Mouse (Mus musculus): ENCODE data around the gene Gm20379.

The Gm20379 gene

GRCm38 (mm10) chr13:92305680-92306079, at the start of gene Gm20379:
Gene Gm20379 (plus strand): TSS chr13:92305980.
- DNase-seq (ENCODE audit: low spot score in 2 of 2): no peak

GRCm38 (mm10) chr13:92261329-92261728, 44.5 kb upstream of the Gm20379 start:
- no peak for DNase-seq (ENCODE audit: low spot score in 2 of 2)

GRCm38 (mm10) chr13:92263566-92263965, 42.2 kb upstream of the Gm20379 start:
- no peak for DNase-seq (ENCODE audit: low spot score in 2 of 2)

- no peak for DNase-seq (ENCODE audit: low spot score in 2 of 2)
These were observed 38.7 kb upstream of the Gm20379 start for GRCm38 (mm10) chr13:92267076-92267475.

GRCm38 (mm10) chr13:92274274-92275198, 31.2 kb upstream of the Gm20379 start:
- peak; percentile 22 to 50 for DNase-seq (ENCODE audit: low spot score in 2 of 2)

- DNase-seq (ENCODE audit: low spot score in 2 of 2): no peak
These were observed 30.5 kb upstream of the Gm20379 start for GRCm38 (mm10) chr13:92275292-92275691.

GRCm38 (mm10) chr13:92277027-92277426, 28.8 kb upstream of the Gm20379 start:
- DNase-seq (ENCODE audit: low spot score in 2 of 2): no peak

- DNase-seq (ENCODE audit: low spot score in 2 of 2): no peak
These were observed 14.2 kb upstream of the Gm20379 start for GRCm38 (mm10) chr13:92291605-92292004.

GRCm38 (mm10) chr13:92293883-92294282, 11.9 kb upstream of the Gm20379 start:
- DNase-seq (ENCODE audit: low spot score in 2 of 2): no peak

GRCm38 (mm10) chr13:92296490-92296889, 9.3 kb upstream of the Gm20379 start:
- DNase-seq (ENCODE audit: low spot score in 2 of 2): no peak

- no peak for DNase-seq (ENCODE audit: low spot score in 2 of 2)
These were observed 8.8 kb upstream of the Gm20379 start for GRCm38 (mm10) chr13:92297021-92297420.

- DNase-seq (ENCODE audit: low spot score in 2 of 2): no peak
These were observed 6.3 kb upstream of the Gm20379 start for GRCm38 (mm10) chr13:92299522-92299921.

GRCm38 (mm10) chr13:92301754-92302153, 4.0 kb upstream of the Gm20379 start:
- no peak for DNase-seq (ENCODE audit: low spot score in 2 of 2)

- no peak for DNase-seq (ENCODE audit: low spot score in 2 of 2)
These were observed 3.3 kb upstream of the Gm20379 start for GRCm38 (mm10) chr13:92302466-92302865.

GRCm38 (mm10) chr13:92303062-92303948, 2.5 kb upstream of the Gm20379 start:
- no peak for DNase-seq (ENCODE audit: low spot score in 2 of 2)

- DNase-seq (ENCODE audit: low spot score in 2 of 2): no peak
These were observed 1.5 kb upstream of the Gm20379 start for GRCm38 (mm10) chr13:92304291-92304690.

GRCm38 (mm10) chr13:92314613-92315012, 8.8 kb downstream of the Gm20379 start:
- DNase-seq (ENCODE audit: low spot score in 2 of 2): no peak

- no peak for DNase-seq (ENCODE audit: low spot score in 2 of 2)
These were observed 15.0 kb downstream of the Gm20379 start for GRCm38 (mm10) chr13:92320770-92321169.

GRCm38 (mm10) chr13:92326030-92326429, 20.2 kb downstream of the Gm20379 start:
- no peak for DNase-seq (ENCODE audit: low spot score in 2 of 2)

GRCm38 (mm10) chr13:92328000-92328399, 22.2 kb downstream of the Gm20379 start:
- no peak for DNase-seq (ENCODE audit: low spot score in 2 of 2)

- no peak for DNase-seq (ENCODE audit: low spot score in 2 of 2)
These were observed 24.8 kb downstream of the Gm20379 start for GRCm38 (mm10) chr13:92330621-92331020.

GRCm38 (mm10) chr13:92332103-92332879, 26.5 kb downstream of the Gm20379 start:
- no peak for DNase-seq (ENCODE audit: low spot score in 2 of 2)

Data from frontal cortex, postnatal 10 days (tissue).